Mouse (Mus musculus) cerebellum, postnatal 14 days (tissue): Measurements from ENCODE around the gene Pglyrp1.

Experiments
- DNase-seq, 2 experiments: peaks; one replicate each; pipeline ENCODE4 v3.0.0; 2021; ENCODE audit warnings: mixed read lengths in 2 of 2

Gene Pglyrp1

GRCm38 (mm10) chr7:18890848-18891247 is 19.7 kb downstream of the Pglyrp1 start:
- no peak for DNase-seq

- DNase-seq: peak; percentile 94 to 95
These were observed 20.9 kb downstream of the Pglyrp1 start for GRCm38 (mm10) chr7:18891872-18892599.

GRCm38 (mm10) chr7:18893009-18893408 is 21.9 kb downstream of the Pglyrp1 start:
- DNase-seq: no peak

- peak; percentile 82 to 85 for DNase-seq
These were observed 22.7 kb downstream of the Pglyrp1 start for GRCm38 (mm10) chr7:18893651-18894430.

- DNase-seq: peak; percentile 72 to 77
These were observed 25.4 kb downstream of the Pglyrp1 start for GRCm38 (mm10) chr7:18896536-18896935.

GRCm38 (mm10) chr7:18900513-18900912 is 29.4 kb downstream of the Pglyrp1 start:
- no peak for DNase-seq

- peak in 1 of 2 experiments; percentile 24 for DNase-seq
These were observed 31.4 kb downstream of the Pglyrp1 start for GRCm38 (mm10) chr7:18902486-18902885.

GRCm38 (mm10) chr7:18904971-18905370 is 33.8 kb downstream of the Pglyrp1 start:
- DNase-seq: no peak

GRCm38 (mm10) chr7:18909797-18910196 is 38.7 kb downstream of the Pglyrp1 start:
- no peak for DNase-seq

GRCm38 (mm10) chr7:18910241-18910831 is 39.2 kb downstream of the Pglyrp1 start, which contains the start of gene Ccdc61:
Gene Ccdc61 (minus strand): TSS chr7:18910415.
- peak; percentile 96 to 98 for DNase-seq

- DNase-seq: no peak
These were observed 45.1 kb downstream of the Pglyrp1 start for GRCm38 (mm10) chr7:18916254-18916653.

- peak in 1 of 2 experiments; percentile 34 for DNase-seq
These were observed 46.8 kb downstream of the Pglyrp1 start for GRCm38 (mm10) chr7:18917931-18918330.

- DNase-seq: peak; percentile 75 to 79
These were observed 49.9 kb downstream of the Pglyrp1 start for GRCm38 (mm10) chr7:18921069-18921468.

GRCm38 (mm10) chr7:18922807-18923206 is 51.7 kb downstream of the Pglyrp1 start:
- DNase-seq: peak; percentile 70 to 75

GRCm38 (mm10) chr7:18923267-18923666 is 52.1 kb downstream of the Pglyrp1 start:
- no peak for DNase-seq

- DNase-seq: peak; percentile 76 to 78
These were observed 52.6 kb downstream of the Pglyrp1 start for GRCm38 (mm10) chr7:18923711-18924191.

GRCm38 (mm10) chr7:18924321-18924720 is 53.2 kb downstream of the Pglyrp1 start:
- peak; percentile 51 to 65 for DNase-seq

- DNase-seq: peak; percentile 98
These were observed 54.2 kb downstream of the Pglyrp1 start, which contains the start of gene Nova2 for GRCm38 (mm10) chr7:18925162-18925938. Gene Nova2 (plus strand): TSS chr7:18925888.

GRCm38 (mm10) chr7:18926041-18926790 is 55.1 kb downstream of the Pglyrp1 start:
- DNase-seq: peak; percentile 62 to 66

- DNase-seq: no peak
These were observed 55.8 kb downstream of the Pglyrp1 start for GRCm38 (mm10) chr7:18926911-18927310.

GRCm38 (mm10) chr7:18927759-18928158 is 56.6 kb downstream of the Pglyrp1 start:
- no peak for DNase-seq
